Mouse (Mus musculus): ENCODE data around the gene Dnal1. TPM values are rescaled to one million over a fixed set of nuclear protein-coding genes. Genes with fewer than 3 reads are reported as not detected.

The Dnal1 gene
- polyA plus RNA-seq, 1 experiment: 3.9 TPM

DNA sequence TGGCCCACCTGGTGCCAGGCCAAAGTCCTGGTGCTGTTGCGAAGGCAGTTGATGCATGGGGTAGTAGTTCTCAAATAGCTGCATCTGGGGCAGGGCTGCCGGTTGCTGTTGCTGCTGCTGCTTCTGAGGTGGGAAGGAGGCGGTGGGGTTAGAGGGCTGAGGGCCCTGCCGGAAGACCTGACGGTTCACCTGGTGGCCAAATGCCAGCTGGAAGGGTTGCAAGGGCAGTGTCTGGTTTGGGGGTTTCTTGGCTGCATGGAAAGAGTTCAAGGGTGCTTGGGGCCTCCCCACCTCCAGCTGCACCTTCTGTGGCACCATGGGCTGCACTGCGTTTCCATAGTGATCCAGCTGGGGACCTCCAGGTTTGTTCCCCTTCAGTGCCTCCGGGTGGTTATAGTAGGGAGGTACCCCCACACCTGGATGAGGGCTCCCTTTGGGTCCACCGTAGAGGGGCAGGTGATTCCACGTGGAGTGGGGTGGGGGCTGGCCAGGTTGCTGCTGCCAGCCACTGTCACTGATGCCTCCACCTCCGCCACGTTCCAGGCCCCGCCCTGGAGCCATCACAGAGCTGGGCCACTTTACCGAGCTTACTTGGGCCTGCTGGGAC is 59.2 kb downstream of the Dnal1 start:
- H3K27ac ChIP-seq (ENCODE audit: insufficient read depth, low read depth, low read length): peak overlapping the region; percentile 99
- H3K4me3 ChIP-seq (ENCODE audit: insufficient read depth, low read length): no peak overlapping the region

DNA sequence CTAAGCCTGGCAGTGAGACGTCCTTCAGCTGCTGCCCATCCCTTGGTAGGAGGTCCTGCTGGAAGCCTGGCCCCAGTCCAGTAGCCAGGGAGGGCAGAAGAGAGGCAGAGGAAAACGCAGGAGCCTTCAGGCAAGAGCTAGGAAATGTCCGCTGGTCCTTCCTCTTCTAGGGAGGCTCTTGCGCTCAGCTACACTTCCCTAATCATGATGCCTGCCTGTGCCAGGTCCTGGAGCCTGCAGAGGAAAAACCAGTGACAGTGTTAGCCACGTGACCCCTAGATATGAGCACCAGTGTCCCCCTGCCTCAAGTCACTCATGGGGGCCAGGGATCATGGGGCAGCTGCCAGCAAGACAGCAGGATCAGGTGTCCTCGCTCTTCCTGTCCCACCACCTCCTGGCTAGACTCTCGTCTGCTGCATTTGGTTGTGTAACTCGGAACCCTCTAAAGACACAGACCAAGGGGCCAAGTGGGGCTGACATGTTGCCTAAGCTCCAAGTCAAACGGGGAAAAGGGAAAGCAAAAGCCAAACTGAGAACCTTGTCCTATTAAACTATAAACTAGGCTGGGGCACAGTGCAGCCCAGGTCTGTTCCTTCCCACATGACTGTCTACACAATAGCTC is 60.1 kb downstream of the Dnal1 start:
- TF ChIP-seq POLR2A (IDR thresholded peaks at IDR 0.05; ENCODE audit: borderline replicate concordance, low read depth, low read length) (no peak), CTCF (IDR thresholded peaks at IDR 0.05; ENCODE audit: low read depth, low read length) (no peak)
- Histone ChIP-seq H3K4me3 (ENCODE audit: insufficient read depth, low read length) (peak overlapping the region; percentile 52), H3K4me1 (ENCODE audit: control insufficient read depth, insufficient read depth, low read length) (peaks cover 62% of the 10 kb centered on the region), H3K27ac (ENCODE audit: insufficient read depth, low read depth, low read length) (peak overlapping the region; percentile 99)

More for the DNA sequence above, 59.2 kb downstream of the Dnal1 start:
- H3K4me1 ChIP-seq (ENCODE audit: control insufficient read depth, insufficient read depth, low read length): peaks cover 53% of the 10 kb centered on the region
- TF ChIP-seq CTCF (IDR thresholded peaks at IDR 0.05; ENCODE audit: low read depth, low read length) (no peak), POLR2A (IDR thresholded peaks at IDR 0.05; ENCODE audit: borderline replicate concordance, low read depth, low read length) (no peak)

DNA sequence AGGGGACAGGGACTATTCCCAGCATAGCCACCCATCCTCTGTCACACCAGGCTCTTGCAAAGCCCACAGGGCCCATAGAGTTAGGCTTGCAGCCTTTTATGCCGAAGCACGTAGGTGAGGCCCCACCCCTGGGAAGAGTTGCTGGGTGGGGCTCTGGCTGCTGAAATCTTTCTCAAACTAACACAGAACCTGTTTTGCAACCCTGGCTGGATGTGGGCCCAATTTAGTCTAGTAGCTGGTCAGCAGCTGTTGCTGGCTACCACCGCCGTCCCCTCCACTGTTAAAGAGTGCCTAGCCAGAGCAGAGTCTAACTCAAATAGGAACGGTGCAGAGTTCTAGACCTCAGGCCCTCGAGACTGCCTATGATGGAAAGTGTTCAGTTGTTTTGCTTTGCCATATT is 60.7 kb downstream of the Dnal1 start:
- Histone ChIP-seq H3K4me3 (ENCODE audit: insufficient read depth, low read length) (peak overlapping the region; percentile 52), H3K4me1 (ENCODE audit: control insufficient read depth, insufficient read depth, low read length) (peaks cover 65% of the 10 kb centered on the region), H3K27ac (ENCODE audit: insufficient read depth, low read depth, low read length) (peak overlapping the region; percentile 99)
- no peak for TF ChIP-seq POLR2A (IDR thresholded peaks at IDR 0.05; ENCODE audit: borderline replicate concordance, low read depth, low read length)
- TF ChIP-seq CTCF (IDR thresholded peaks at IDR 0.05; ENCODE audit: low read depth, low read length): no peak

GRCm38 (mm10) chr12:84175659-84176061 is 61.5 kb downstream of the Dnal1 start:
- TF ChIP-seq POLR2A (IDR thresholded peaks at IDR 0.05; ENCODE audit: borderline replicate concordance, low read depth, low read length) (no peak), CTCF (IDR thresholded peaks at IDR 0.05; ENCODE audit: low read depth, low read length) (no peak)
- peak overlapping the region; percentile 99 for H3K27ac ChIP-seq (ENCODE audit: insufficient read depth, low read depth, low read length)
- peaks cover 73% of the 10 kb centered on the region for H3K4me1 ChIP-seq (ENCODE audit: control insufficient read depth, insufficient read depth, low read length)
- H3K4me3 ChIP-seq (ENCODE audit: insufficient read depth, low read length): peak overlapping the region; percentile 52

DNA sequence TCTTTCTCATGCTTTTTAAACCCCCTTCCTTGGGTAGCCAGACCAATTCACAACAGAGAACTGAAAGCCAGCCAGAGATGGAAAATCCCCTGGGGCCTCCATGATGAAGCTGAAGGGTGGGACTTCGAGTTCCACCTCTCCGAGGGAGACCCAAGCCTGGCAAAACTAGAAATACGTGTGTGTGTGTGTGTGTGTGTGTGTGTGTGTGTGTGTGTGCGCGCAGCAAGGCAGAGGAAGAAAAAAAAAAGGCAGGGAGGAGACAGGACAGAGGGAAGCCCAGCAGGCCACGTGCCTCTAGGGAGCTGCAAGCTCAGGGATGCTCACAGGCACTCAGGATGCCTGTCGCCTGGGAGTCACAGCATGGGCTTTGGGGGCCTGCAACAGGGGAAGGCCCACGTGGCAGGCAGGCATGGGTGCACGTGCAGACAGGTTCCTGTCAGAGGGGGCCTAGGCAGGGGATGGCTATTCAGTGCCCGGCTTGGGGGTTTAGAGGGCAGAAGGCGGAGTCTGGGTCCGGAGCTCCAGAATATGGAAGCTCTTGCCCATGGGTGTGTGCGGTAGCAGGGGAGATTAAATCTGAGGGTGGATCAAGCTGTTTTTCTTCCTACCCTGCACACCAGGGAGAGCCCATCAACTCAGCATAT is 62.1 kb downstream of the Dnal1 start:
- peak overlapping the region; percentile 52 for H3K4me3 ChIP-seq (ENCODE audit: insufficient read depth, low read length)
- peaks cover 78% of the 10 kb centered on the region for H3K4me1 ChIP-seq (ENCODE audit: control insufficient read depth, insufficient read depth, low read length)
- peak overlapping the region; percentile 99 for H3K27ac ChIP-seq (ENCODE audit: insufficient read depth, low read depth, low read length)
- no peak for TF ChIP-seq POLR2A (IDR thresholded peaks at IDR 0.05; ENCODE audit: borderline replicate concordance, low read depth, low read length)
- no peak for TF ChIP-seq CTCF (IDR thresholded peaks at IDR 0.05; ENCODE audit: low read depth, low read length)

DNA sequence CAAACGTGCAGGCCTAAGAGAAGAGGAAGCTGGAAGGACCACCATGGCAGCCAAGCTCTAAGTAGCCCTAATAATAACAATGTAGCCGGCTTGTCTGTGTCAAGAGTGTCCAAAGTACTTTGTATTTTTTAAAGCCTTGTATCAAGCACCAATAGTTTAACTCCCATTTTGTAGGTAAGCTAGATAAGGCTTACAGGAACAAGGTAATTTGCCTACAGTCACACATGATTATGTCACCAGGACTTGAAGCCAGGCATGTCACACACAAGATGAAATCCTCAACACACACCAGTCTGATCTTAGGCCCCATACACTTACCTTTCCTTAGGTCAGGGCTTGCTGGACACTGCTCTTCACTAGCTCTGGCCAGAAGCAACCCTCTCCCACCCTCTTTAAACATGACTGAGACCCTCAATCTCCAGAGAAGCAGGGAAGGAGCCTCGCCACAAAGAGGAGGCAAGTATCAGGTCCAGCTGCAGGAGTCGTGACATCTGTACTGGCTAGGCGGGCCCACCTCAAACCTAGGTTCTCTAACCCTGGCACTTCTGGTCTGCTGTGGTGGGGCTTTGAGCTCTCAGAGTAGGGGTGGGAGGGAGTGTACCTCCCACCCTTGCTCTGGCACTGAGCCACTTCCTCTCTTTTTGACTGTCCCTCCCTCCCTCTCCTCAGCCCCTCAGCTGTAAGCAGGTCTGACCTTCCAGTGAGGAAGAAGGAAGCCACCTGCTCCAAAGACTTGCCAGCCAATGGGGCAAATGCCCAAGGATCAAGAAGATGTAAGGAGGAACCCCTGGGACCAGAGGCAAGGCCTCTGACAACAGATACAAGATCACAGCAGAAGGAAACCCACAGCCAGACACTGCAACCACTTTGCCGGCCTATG is 63.0 kb downstream of the Dnal1 start:
- peaks cover 80% of the 10 kb centered on the region for H3K4me1 ChIP-seq (ENCODE audit: control insufficient read depth, insufficient read depth, low read length)
- H3K4me3 ChIP-seq (ENCODE audit: insufficient read depth, low read length): peak overlapping the region; percentile 52
- peak overlapping the region; percentile 99 for H3K27ac ChIP-seq (ENCODE audit: insufficient read depth, low read depth, low read length)
- no peak for TF ChIP-seq CTCF (IDR thresholded peaks at IDR 0.05; ENCODE audit: low read depth, low read length)

GRCm38 (mm10) chr12:84178052-84178451 is 63.9 kb downstream of the Dnal1 start:
- H3K27ac ChIP-seq (ENCODE audit: insufficient read depth, low read depth, low read length): peak overlapping the region; percentile 99

DNA sequence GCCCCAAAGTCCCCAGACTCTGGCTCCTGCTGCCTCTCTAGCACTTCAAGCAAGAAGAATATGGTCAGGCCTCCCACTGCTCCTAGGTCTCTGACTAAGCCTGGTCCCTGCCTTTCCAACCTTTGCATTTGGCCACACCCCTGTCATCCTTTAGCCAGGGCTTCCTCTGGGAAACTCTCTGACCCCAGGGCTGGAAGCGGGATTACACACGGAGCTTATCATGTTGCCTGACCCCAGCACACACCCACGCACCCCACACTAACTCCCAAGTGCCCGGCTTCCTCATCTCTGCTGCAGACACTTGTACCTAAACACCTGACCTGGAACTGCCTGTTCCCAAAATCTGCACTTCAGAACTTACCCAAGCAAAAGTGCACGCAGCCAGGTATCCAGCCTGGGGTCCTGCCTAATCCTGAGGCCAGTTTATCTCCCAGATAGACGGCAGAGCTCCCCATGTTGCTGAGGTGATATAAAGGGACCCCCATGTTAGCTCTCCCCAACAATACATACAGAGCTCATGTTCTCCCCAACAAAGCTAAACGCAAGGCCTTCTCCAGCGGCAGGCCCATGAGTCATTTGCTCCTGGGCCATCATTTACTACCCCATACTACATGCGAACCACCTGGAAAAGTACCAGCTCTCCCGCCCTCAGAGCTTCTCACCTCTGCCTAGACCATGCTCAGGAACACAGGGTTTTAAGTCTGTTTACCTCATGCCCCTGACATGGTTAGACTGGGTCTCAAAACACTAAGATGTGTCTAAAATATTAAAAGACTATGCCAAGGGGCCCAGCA is 64.7 kb downstream of the Dnal1 start:
- H3K4me3 ChIP-seq (ENCODE audit: insufficient read depth, low read length): no peak overlapping the region
- TF ChIP-seq POLR2A (IDR thresholded peaks at IDR 0.05; ENCODE audit: borderline replicate concordance, low read depth, low read length): no peak
- no peak for TF ChIP-seq CTCF (IDR thresholded peaks at IDR 0.05; ENCODE audit: low read depth, low read length)
- H3K4me1 ChIP-seq (ENCODE audit: control insufficient read depth, insufficient read depth, low read length): peaks cover 70% of the 10 kb centered on the region
- H3K27ac ChIP-seq (ENCODE audit: insufficient read depth, low read depth, low read length): no peak overlapping the region; the same call in 1 of the 2 replicates

More at GRCm38 (mm10) chr12:84178052-84178451, 63.9 kb downstream of the Dnal1 start:
- peaks cover 78% of the 10 kb centered on the region for H3K4me1 ChIP-seq (ENCODE audit: control insufficient read depth, insufficient read depth, low read length)
- no peak for TF ChIP-seq CTCF (IDR thresholded peaks at IDR 0.05; ENCODE audit: low read depth, low read length)
- no peak for TF ChIP-seq POLR2A (IDR thresholded peaks at IDR 0.05; ENCODE audit: borderline replicate concordance, low read depth, low read length)
- no peak overlapping the region for H3K4me3 ChIP-seq (ENCODE audit: insufficient read depth, low read length)

DNA sequence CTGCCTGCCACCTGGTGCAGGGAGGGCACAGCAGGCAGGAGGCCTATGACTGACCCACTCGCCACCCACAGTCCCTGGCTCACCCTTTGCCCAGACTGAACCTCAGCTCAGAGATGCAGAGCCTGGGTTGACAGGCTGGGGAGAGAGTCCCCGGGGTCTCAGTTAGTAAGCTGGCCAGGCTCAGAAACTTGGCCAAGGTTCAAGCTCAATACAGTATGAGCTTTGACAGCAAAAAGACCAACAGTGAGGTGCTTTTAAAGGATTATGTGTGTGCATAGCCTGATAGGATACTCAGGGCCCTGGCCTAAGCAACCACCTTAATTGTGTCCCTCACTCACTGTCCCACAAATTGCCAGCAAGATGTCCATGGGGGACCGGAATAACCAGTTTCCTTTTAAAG is 65.9 kb downstream of the Dnal1 start:
- TF ChIP-seq POLR2A (IDR thresholded peaks at IDR 0.05; ENCODE audit: borderline replicate concordance, low read depth, low read length) (no peak), CTCF (IDR thresholded peaks at IDR 0.05; ENCODE audit: low read depth, low read length) (no peak)
- H3K4me1 ChIP-seq (ENCODE audit: control insufficient read depth, insufficient read depth, low read length): peaks cover 67% of the 10 kb centered on the region
- no peak overlapping the region for H3K27ac ChIP-seq (ENCODE audit: insufficient read depth, low read depth, low read length)
- H3K4me3 ChIP-seq (ENCODE audit: insufficient read depth, low read length): no peak overlapping the region
